Mouse (Mus musculus): ENCODE data around the gene Gm11011.

The Gm11011 gene

GRCm38 (mm10) chr2:169589697-169590096 is 2.2 kb upstream of the Gm11011 start:
- DNase-seq (ENCODE audit: low read depth, low spot score) = no peak

- no peak for DNase-seq (ENCODE audit: low read depth, low spot score)
Measured at GRCm38 (mm10) chr2:169586688-169587087, 857 bp downstream of the Gm11011 start.

- no peak for DNase-seq (ENCODE audit: low read depth, low spot score)
Measured at GRCm38 (mm10) chr2:169585631-169586285, 1.8 kb downstream of the Gm11011 start.

GRCm38 (mm10) chr2:169584745-169585456 is 2.6 kb downstream of the Gm11011 start:
- no peak for DNase-seq (ENCODE audit: low read depth, low spot score)

- DNase-seq (ENCODE audit: low read depth, low spot score) = no peak
Measured at GRCm38 (mm10) chr2:169583476-169583875, 4.1 kb downstream of the Gm11011 start.

- no peak for DNase-seq (ENCODE audit: low read depth, low spot score)
Measured at GRCm38 (mm10) chr2:169577508-169578196, 9.9 kb downstream of the Gm11011 start.

- no peak for DNase-seq (ENCODE audit: low read depth, low spot score)
Measured at GRCm38 (mm10) chr2:169570063-169570462, 17.5 kb downstream of the Gm11011 start.

- no peak for DNase-seq (ENCODE audit: low read depth, low spot score)
Measured at GRCm38 (mm10) chr2:169566159-169566558, 21.4 kb downstream of the Gm11011 start.

GRCm38 (mm10) chr2:169565751-169566150 is 21.8 kb downstream of the Gm11011 start:
- no peak for DNase-seq (ENCODE audit: low read depth, low spot score)

GRCm38 (mm10) chr2:169545674-169546073 is 41.9 kb downstream of the Gm11011 start:
- DNase-seq (ENCODE audit: low read depth, low spot score) = no peak

- no peak for DNase-seq (ENCODE audit: low read depth, low spot score)
Measured at GRCm38 (mm10) chr2:169538906-169539305, 48.6 kb downstream of the Gm11011 start.
